Mouse (Mus musculus) liver, embryonic 14.5 days (tissue): ENCODE results near the gene Dars. TPM values are rescaled to one million over a fixed set of nuclear protein-coding genes. Genes with fewer than 3 reads are reported as not detected.

Experiments used
- ATAC-seq: fragments of 200-750 bp; cut with Nextera tagmentation; 2 replicates; pipeline ENCODE4 v1.8.0; 2017; ENCODE audit warnings: moderate number of reproducible peaks, mild to moderate bottlenecking, moderate library complexity; ENCODE audit not compliant: insufficient read depth
- DNase-seq, 3 experiments: peaks; one replicate each; pipeline ENCODE4 v3.0.0-alpha.2; 2012 to 2013; ENCODE audit warnings: low read depth in 3 of 3, low spot score in 3 of 3
- H3K27ac ChIP-seq: fragments of 300-500 bp; sonication (generic); 2 replicates; pipeline ENCODE4 v1.5.1; 2014; ENCODE audit warnings: moderate library complexity, mild to moderate bottlenecking, control low read depth, inconsistent platforms
- H3K27me3 ChIP-seq: fragments of 300-500 bp; sonication (generic); 2 replicates; pipeline ENCODE4 v1.6.1; 2014; ENCODE audit warnings: mild to moderate bottlenecking, low read length, moderate library complexity; ENCODE audit not compliant: control insufficient read depth, insufficient read depth
- H3K36me3 ChIP-seq: fragments of 300-500 bp; sonication (generic); replicated peaks from 2 replicates; pipeline ENCODE4 v1.6.1; 2014; ENCODE audit warnings: low read depth; ENCODE audit not compliant: control insufficient read depth, insufficient read depth
- H3K4me1 ChIP-seq, 2 experiments: fragments of 200-500 bp in 1 of 2; fragments of 300-500 bp in 1 of 2; sonication (generic) in 1 of 2; replicated peaks; 2 replicates each; pipeline ENCODE4 v1.6.1; 2012 to 2014; ENCODE audit warnings: antibody characterized with exemption in 1 of 2, inconsistent platforms in 1 of 2, low read length in 1 of 2; ENCODE audit not compliant: control insufficient read depth in 2 of 2, insufficient read depth in 2 of 2
- H3K4me2 ChIP-seq: fragments of 300-500 bp; sonication (generic); 2 replicates; pipeline ENCODE4 v1.6.1; 2014; ENCODE audit warnings: low read depth, mild to moderate bottlenecking, control low read depth, moderate library complexity
- H3K4me3 ChIP-seq, 2 experiments: fragments of 200-500 bp in 1 of 2; fragments of 300-500 bp in 1 of 2; sonication (generic) in 1 of 2; 2 replicates each; pipeline ENCODE4 v1.5.1; 2012 to 2014; ENCODE audit warnings: low read depth in 2 of 2, low read length in 2 of 2, mild to moderate bottlenecking in 2 of 2, control low read depth in 1 of 2, inconsistent platforms in 1 of 2, moderate library complexity in 1 of 2; ENCODE audit not compliant: insufficient read depth in 1 of 2
- H3K9ac ChIP-seq: fragments of 300-500 bp; sonication (generic); replicated peaks from 2 replicates; pipeline ENCODE4 v1.6.1; 2014; ENCODE audit warnings: mild to moderate bottlenecking, control low read depth, moderate library complexity
- H3K9me3 ChIP-seq: fragments of 300-500 bp; sonication (generic); 2 replicates; pipeline ENCODE4 v1.6.1; 2016; ENCODE audit warnings: low read length, mixed read lengths; ENCODE audit not compliant: control insufficient read depth
- CTCF ChIP-seq: IDR thresholded peaks from 2 replicates; pipeline ENCODE4 v1.5.1; 2016; ENCODE audit warnings: antibody characterized with exemption, low read depth, control low read depth
- EP300 ChIP-seq: IDR thresholded peaks from 2 replicates; pipeline ENCODE4 v1.6.1; 2016; ENCODE audit warnings: antibody characterized with exemption, low read depth
- WGBS: fragments of 180-500 bp; shearing (Covaris S2); extraction: QIAGEN DNeasy Blood & Tissue Kit; methylation state at CpG from one replicate; pipeline ENCODE4 v1.1.7; 2014; ENCODE audit not compliant: insufficient replicate concordance; 5-methylcytosine and 5-hydroxymethylcytosine counted together
- polyA plus RNA-seq, 2 experiments: library from polyadenylated mRNA; depleted of rRNA in 1 of 2; stranded (reverse) in 1 of 2; unstranded in 1 of 2; fragments of >200 nt; fragmentation: Nextera tagmentation in 1 of 2; extraction: Ambion mirVana in 1 of 2; gene quantifications; 2 replicates each; pipeline versions ENCODE4 v1.2.1 to v1.2.3; 2012 to 2014

Dars gene
- polyA plus RNA-seq, 2 experiments: 34.8 to 62.8 TPM

DNA sequence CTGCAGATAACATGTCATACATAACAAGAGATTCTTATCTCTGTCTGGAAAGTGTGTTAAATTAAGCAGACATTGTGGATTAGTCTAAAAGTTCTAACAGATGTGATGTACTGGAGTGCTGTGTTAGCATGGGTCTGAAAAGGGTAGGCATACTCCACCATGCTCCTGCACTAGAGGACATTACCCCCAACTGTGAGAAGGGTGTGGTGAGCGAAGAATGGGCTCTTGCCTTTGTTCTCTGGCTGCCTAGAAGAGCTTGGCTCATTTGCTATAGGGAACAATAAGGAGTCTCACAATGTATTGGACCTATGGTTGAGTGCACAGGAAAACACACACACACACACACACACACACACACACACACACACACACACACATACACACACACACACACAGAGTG is 42.3 kb upstream of the Dars start:
- H3K9ac ChIP-seq: no peak overlapping the region
- no peaks in the 10 kb centered on the region for H3K4me1 ChIP-seq
- ATAC-seq (no peak), DNase-seq (no peak)
- no peak overlapping the region for H3K4me3 ChIP-seq
- H3K9me3 ChIP-seq: no peaks in the 10 kb centered on the region
- 45% methylated on average over 1 of the region's 1 CpGs for WGBS
- H3K27ac ChIP-seq: no peak overlapping the region
- no peaks in the 10 kb centered on the region for H3K36me3 ChIP-seq
- TF ChIP-seq EP300 (no peak), CTCF (no peak)
- no peaks in the 10 kb centered on the region for H3K27me3 ChIP-seq
- no peak overlapping the region for H3K4me2 ChIP-seq

DNA sequence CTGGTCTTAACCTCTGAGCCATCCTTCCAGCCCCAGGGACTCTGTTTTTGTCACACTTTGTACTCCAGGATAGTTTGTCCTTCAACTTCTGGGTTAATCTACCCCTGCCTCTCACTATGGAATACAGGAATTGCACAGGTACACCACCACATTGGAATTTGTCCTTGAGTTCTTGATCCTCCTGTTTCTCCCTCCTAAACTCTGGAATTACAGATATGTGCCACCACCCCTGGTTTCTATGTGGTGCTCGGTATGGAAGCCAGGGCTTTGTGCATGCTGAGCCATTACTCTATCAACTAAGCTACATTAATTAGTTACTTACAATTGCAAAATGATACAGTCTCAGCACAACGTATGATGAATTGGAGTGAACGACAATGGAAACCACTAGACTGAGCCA is 41.8 kb upstream of the Dars start:
- Histone ChIP-seq H3K4me3 (no peak overlapping the region), H3K4me2 (no peak overlapping the region), H3K27me3 (no peaks in the 10 kb centered on the region), H3K27ac (no peak overlapping the region), H3K9me3 (no peaks in the 10 kb centered on the region), H3K36me3 (no peaks in the 10 kb centered on the region), H3K9ac (no peak overlapping the region), H3K4me1 (no peaks in the 10 kb centered on the region)
- DNase-seq (no peak), ATAC-seq (no peak)
- TF ChIP-seq EP300 (no peak), CTCF (no peak)
- 56% methylated on average over 3 of the region's 3 CpGs for WGBS

DNA sequence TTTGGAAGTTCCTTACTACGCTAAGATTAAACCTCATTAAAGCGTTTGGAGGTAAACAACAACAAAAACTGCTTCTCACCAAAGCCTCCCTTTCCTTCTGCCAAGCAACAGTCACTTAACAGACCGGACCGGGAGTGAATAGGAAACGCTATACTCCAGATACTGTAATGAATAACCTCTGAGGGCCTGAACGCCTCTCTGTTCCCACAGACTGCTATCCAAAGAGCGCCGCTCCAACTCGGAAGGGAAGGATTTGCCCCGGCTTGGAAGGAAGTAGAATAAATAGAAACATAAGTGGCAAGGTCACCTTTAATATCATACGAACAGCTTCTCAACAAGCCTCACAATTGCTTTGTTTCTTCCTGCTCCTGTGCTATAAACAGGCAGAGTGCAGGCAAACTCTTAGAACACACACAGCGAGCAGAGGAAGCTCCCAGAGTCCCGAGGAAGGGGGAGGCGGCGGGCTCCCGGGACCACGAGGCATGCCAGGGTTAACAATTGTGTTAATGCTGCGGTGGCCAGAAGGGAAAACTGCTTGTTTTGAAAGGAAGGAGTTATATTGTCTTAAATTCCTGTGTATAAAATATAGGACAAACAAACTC is 39.8 kb upstream of the Dars start:
- 27% methylated on average over 18 of the region's 18 CpGs for WGBS

DNA sequence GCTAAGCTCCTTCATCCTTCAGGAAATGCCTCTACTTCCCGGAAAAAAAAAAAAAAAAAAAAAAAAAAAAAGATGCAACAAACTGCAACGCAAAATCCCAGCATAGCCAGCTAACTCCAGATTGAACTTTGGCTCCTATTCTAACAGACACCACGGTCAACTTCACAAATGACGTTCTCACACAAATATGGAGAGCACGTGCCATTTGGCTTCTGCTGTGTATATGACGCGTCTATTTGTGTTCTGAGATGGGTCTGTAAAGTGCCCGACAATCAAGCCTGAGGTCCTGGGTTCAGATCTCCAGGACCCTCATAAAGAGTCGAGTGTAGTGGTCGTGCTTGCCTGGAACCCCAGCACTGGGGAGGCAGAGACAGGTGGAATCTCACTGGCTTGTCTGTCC is 39.1 kb upstream of the Dars start:
- Histone ChIP-seq H3K9ac (no peak overlapping the region), H3K9me3 (no peaks in the 10 kb centered on the region), H3K27ac (no peak overlapping the region), H3K4me2 (no peak overlapping the region), H3K36me3 (no peaks in the 10 kb centered on the region), H3K4me3 (no peak overlapping the region), H3K27me3 (no peaks in the 10 kb centered on the region), H3K4me1 (no peaks in the 10 kb centered on the region)
- 72% methylated on average over 10 of the region's 10 CpGs for WGBS
- TF ChIP-seq EP300 (no peak), CTCF (no peak)
- ATAC-seq (no peak), DNase-seq (no peak)

More for the DNA sequence above, 39.8 kb upstream of the Dars start:
- H3K27me3 ChIP-seq: no peaks in the 10 kb centered on the region
- H3K4me1 ChIP-seq: no peaks in the 10 kb centered on the region
- H3K36me3 ChIP-seq: no peaks in the 10 kb centered on the region
- ATAC-seq (no peak), DNase-seq (no peak)
- no peak overlapping the region for H3K9ac ChIP-seq
- H3K4me2 ChIP-seq: no peak overlapping the region
- no peaks in the 10 kb centered on the region for H3K9me3 ChIP-seq
- TF ChIP-seq EP300: no peak
- no peak for TF ChIP-seq CTCF
- no peak overlapping the region for H3K4me3 ChIP-seq
- no peak overlapping the region for H3K27ac ChIP-seq

DNA sequence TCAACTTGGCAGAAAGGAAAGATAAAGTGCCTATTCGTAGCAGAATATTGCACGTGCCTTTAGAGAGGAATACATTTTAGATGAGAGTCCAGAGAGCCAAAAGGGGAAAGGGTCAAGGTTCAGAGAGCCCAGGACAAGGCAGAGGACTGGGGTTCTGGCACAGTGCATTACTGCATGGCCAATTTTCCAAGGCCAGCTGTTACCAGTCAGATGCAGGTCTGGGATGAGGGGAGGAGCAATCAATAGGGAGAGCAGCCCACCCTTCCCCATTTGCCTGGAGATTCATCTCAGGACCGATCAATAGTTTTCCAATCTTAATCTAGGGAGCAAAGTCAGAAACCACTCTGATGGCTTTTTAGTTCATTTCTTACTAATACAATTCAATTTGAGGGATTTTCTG is 35.0 kb upstream of the Dars start:
- no peaks in the 10 kb centered on the region for H3K27me3 ChIP-seq
- H3K36me3 ChIP-seq: no peaks in the 10 kb centered on the region
- TF ChIP-seq EP300 (no peak), CTCF (no peak)
- WGBS: 62% methylated on average over 3 of the region's 3 CpGs
- no peak overlapping the region for H3K4me3 ChIP-seq
- no peak for DNase-seq
- no peaks in the 10 kb centered on the region for H3K9me3 ChIP-seq
- H3K27ac ChIP-seq: no peak overlapping the region
- no peak overlapping the region for H3K9ac ChIP-seq
- ATAC-seq: no peak
- H3K4me1 ChIP-seq: no peaks in the 10 kb centered on the region
- H3K4me2 ChIP-seq: no peak overlapping the region
